Mouse (Mus musculus): Measurements from ENCODE around the gene Snx32. TPM values are rescaled to one million over a fixed set of nuclear protein-coding genes. Genes with fewer than 3 reads are reported as not detected.

Gene Snx32
- polyA plus RNA-seq, 1 experiment = 7.8 TPM

- Histone ChIP-seq H3K27me3 (ENCODE audit: control insufficient read depth, insufficient read depth, insufficient read length) (no peaks in the 10 kb centered on the region), H3K36me3 (ENCODE audit: control insufficient read depth, insufficient read depth) (peaks cover 22% of the 10 kb centered on the region)
- no peak for TF ChIP-seq TCF12 (IDR thresholded peaks at IDR 0.05; ENCODE audit: insufficient read depth, poor library complexity, severe bottlenecking)
- TF ChIP-seq MYOG (IDR thresholded peaks at IDR 0.05; ENCODE audit: control insufficient read depth in 1 of 3, insufficient read depth in 1 of 3, insufficient read length in 2 of 3, low read depth in 2 of 3) = no peak
- TF ChIP-seq E2F4 (IDR thresholded peaks at IDR 0.05; ENCODE audit: insufficient read depth) = no peak
- no peak for TF ChIP-seq SRF (IDR thresholded peaks at IDR 0.05; ENCODE audit: control insufficient read depth, insufficient read length, low read depth)
- no peak for TF ChIP-seq USF1 (IDR thresholded peaks at IDR 0.05; ENCODE audit: low read depth)
- no peak for TF ChIP-seq MAX (IDR thresholded peaks at IDR 0.05; ENCODE audit: low read depth)
- TF ChIP-seq CEBPB (IDR thresholded peaks at IDR 0.05; ENCODE audit: insufficient read depth, poor library complexity, severe bottlenecking) = no peak
- TF ChIP-seq POLR2AphosphoS2 (IDR thresholded peaks at IDR 0.05; ENCODE audit: insufficient read length, low read depth) = no peak
- no peak for TF ChIP-seq REST (IDR thresholded peaks at IDR 0.05; ENCODE audit: insufficient read depth, insufficient read length)
- TF ChIP-seq POLR2A (IDR thresholded peaks at IDR 0.05; ENCODE audit: insufficient read length, low read depth) = no peak
- no peak for TF ChIP-seq TCF3 (IDR thresholded peaks at IDR 0.05; ENCODE audit: insufficient read length, low read depth)
- TF ChIP-seq MYOD1 (IDR thresholded peaks at IDR 0.05; ENCODE audit: control insufficient read depth in 1 of 3, insufficient read length in 2 of 3, low read depth in 2 of 3) = no peak
Measured at GRCm38 (mm10) chr19:5485821-5486220, 24.5 kb downstream of the Snx32 start.

GRCm38 (mm10) chr19:5485371-5485770, 25.0 kb downstream of the Snx32 start:
- H3K4me3 ChIP-seq = no peak overlapping the region
- no peak overlapping the region for H3ac ChIP-seq (ENCODE audit: control insufficient read depth, insufficient read length)
- TF ChIP-seq USF1 (IDR thresholded peaks at IDR 0.05; ENCODE audit: low read depth) (no peak), POLR2AphosphoS2 (IDR thresholded peaks at IDR 0.05; ENCODE audit: insufficient read length, low read depth) (peak; percentile 4), POLR2A (IDR thresholded peaks at IDR 0.05; ENCODE audit: insufficient read length, low read depth) (no peak), TCF12 (IDR thresholded peaks at IDR 0.05; ENCODE audit: insufficient read depth, poor library complexity, severe bottlenecking) (no peak)
- peaks cover 14% of the 10 kb centered on the region for H3K79me2 ChIP-seq (ENCODE audit: control insufficient read depth, insufficient read depth)
- peaks cover 23% of the 10 kb centered on the region for H3K36me3 ChIP-seq (ENCODE audit: control insufficient read depth, insufficient read depth)
- no peaks in the 10 kb centered on the region for H3K27me3 ChIP-seq (ENCODE audit: control insufficient read depth, insufficient read depth, insufficient read length)
- H3K4me2 ChIP-seq (ENCODE audit: low read depth) = no peak overlapping the region

More at GRCm38 (mm10) chr19:5485821-5486220, 24.5 kb downstream of the Snx32 start:
- H3ac ChIP-seq (ENCODE audit: control insufficient read depth, insufficient read length) = no peak overlapping the region
- no peak overlapping the region for H3K4me3 ChIP-seq
- peaks cover 15% of the 10 kb centered on the region for H3K79me2 ChIP-seq (ENCODE audit: control insufficient read depth, insufficient read depth)
- H3K4me2 ChIP-seq (ENCODE audit: low read depth) = no peak overlapping the region

GRCm38 (mm10) chr19:5484496-5484895, 25.8 kb downstream of the Snx32 start:
- no peak overlapping the region for H3ac ChIP-seq (ENCODE audit: control insufficient read depth, insufficient read length)
- H3K27me3 ChIP-seq (ENCODE audit: control insufficient read depth, insufficient read depth, insufficient read length) = no peaks in the 10 kb centered on the region
- TF ChIP-seq E2F4 (IDR thresholded peaks at IDR 0.05; ENCODE audit: insufficient read depth) (no peak), SRF (IDR thresholded peaks at IDR 0.05; ENCODE audit: control insufficient read depth, insufficient read length, low read depth) (no peak), TCF12 (IDR thresholded peaks at IDR 0.05; ENCODE audit: insufficient read depth, poor library complexity, severe bottlenecking) (no peak), TCF3 (IDR thresholded peaks at IDR 0.05; ENCODE audit: insufficient read length, low read depth) (no peak), POLR2AphosphoS2 (IDR thresholded peaks at IDR 0.05; ENCODE audit: insufficient read length, low read depth) (no peak), MYOD1 (IDR thresholded peaks at IDR 0.05; ENCODE audit: control insufficient read depth in 1 of 3, insufficient read length in 2 of 3, low read depth in 2 of 3) (no peak), MYOG (IDR thresholded peaks at IDR 0.05; ENCODE audit: control insufficient read depth in 1 of 3, insufficient read depth in 1 of 3, insufficient read length in 2 of 3, low read depth in 2 of 3) (no peak), USF1 (IDR thresholded peaks at IDR 0.05; ENCODE audit: low read depth) (no peak), CEBPB (IDR thresholded peaks at IDR 0.05; ENCODE audit: insufficient read depth, poor library complexity, severe bottlenecking) (no peak), MAX (IDR thresholded peaks at IDR 0.05; ENCODE audit: low read depth) (no peak), POLR2A (IDR thresholded peaks at IDR 0.05; ENCODE audit: insufficient read length, low read depth) (no peak), REST (IDR thresholded peaks at IDR 0.05; ENCODE audit: insufficient read depth, insufficient read length) (no peak)
- no peak overlapping the region for H3K4me3 ChIP-seq
- peaks cover 14% of the 10 kb centered on the region for H3K79me2 ChIP-seq (ENCODE audit: control insufficient read depth, insufficient read depth)
- no peak overlapping the region for H3K4me2 ChIP-seq (ENCODE audit: low read depth)
- H3K36me3 ChIP-seq (ENCODE audit: control insufficient read depth, insufficient read depth) = peaks cover 23% of the 10 kb centered on the region

GRCm38 (mm10) chr19:5483386-5484359, 26.7 kb downstream of the Snx32 start:
- Histone ChIP-seq H3ac (ENCODE audit: control insufficient read depth, insufficient read length) (no peak overlapping the region), H3K36me3 (ENCODE audit: control insufficient read depth, insufficient read depth) (peaks cover 23% of the 10 kb centered on the region), H3K4me3 (no peak overlapping the region), H3K27me3 (ENCODE audit: control insufficient read depth, insufficient read depth, insufficient read length) (no peaks in the 10 kb centered on the region), H3K4me2 (ENCODE audit: low read depth) (no peak overlapping the region), H3K79me2 (ENCODE audit: control insufficient read depth, insufficient read depth) (peaks cover 14% of the 10 kb centered on the region)
- no peak for TF ChIP-seq TCF12 (IDR thresholded peaks at IDR 0.05; ENCODE audit: insufficient read depth, poor library complexity, severe bottlenecking)
- TF ChIP-seq POLR2AphosphoS2 (IDR thresholded peaks at IDR 0.05; ENCODE audit: insufficient read length, low read depth) = peak; percentile 75
- no peak for TF ChIP-seq MYOD1 (IDR thresholded peaks at IDR 0.05; ENCODE audit: control insufficient read depth in 1 of 3, insufficient read length in 2 of 3, low read depth in 2 of 3)

- Histone ChIP-seq H3K4me3 (no peak overlapping the region), H3K36me3 (ENCODE audit: control insufficient read depth, insufficient read depth) (peaks cover 27% of the 10 kb centered on the region), H3K4me2 (ENCODE audit: low read depth) (no peak overlapping the region), H3K79me2 (ENCODE audit: control insufficient read depth, insufficient read depth) (peaks cover 7% of the 10 kb centered on the region), H3ac (ENCODE audit: control insufficient read depth, insufficient read length) (no peak overlapping the region), H3K27me3 (ENCODE audit: control insufficient read depth, insufficient read depth, insufficient read length) (no peaks in the 10 kb centered on the region)
- TF ChIP-seq POLR2A (IDR thresholded peaks at IDR 0.05; ENCODE audit: insufficient read length, low read depth) (peak; percentile 25), TCF3 (IDR thresholded peaks at IDR 0.05; ENCODE audit: insufficient read length, low read depth) (no peak), TCF12 (IDR thresholded peaks at IDR 0.05; ENCODE audit: insufficient read depth, poor library complexity, severe bottlenecking) (no peak), MAX (IDR thresholded peaks at IDR 0.05; ENCODE audit: low read depth) (no peak), MYOD1 (IDR thresholded peaks at IDR 0.05; ENCODE audit: control insufficient read depth in 1 of 3, insufficient read length in 2 of 3, low read depth in 2 of 3) (no peak), POLR2AphosphoS2 (IDR thresholded peaks at IDR 0.05; ENCODE audit: insufficient read length, low read depth) (peak; percentile 61), MYOG (IDR thresholded peaks at IDR 0.05; ENCODE audit: control insufficient read depth in 1 of 3, insufficient read depth in 1 of 3, insufficient read length in 2 of 3, low read depth in 2 of 3) (no peak), REST (IDR thresholded peaks at IDR 0.05; ENCODE audit: insufficient read depth, insufficient read length) (no peak), CEBPB (IDR thresholded peaks at IDR 0.05; ENCODE audit: insufficient read depth, poor library complexity, severe bottlenecking) (no peak), E2F4 (IDR thresholded peaks at IDR 0.05; ENCODE audit: insufficient read depth) (no peak), SRF (IDR thresholded peaks at IDR 0.05; ENCODE audit: control insufficient read depth, insufficient read length, low read depth) (no peak), USF1 (IDR thresholded peaks at IDR 0.05; ENCODE audit: low read depth) (no peak)
Measured at GRCm38 (mm10) chr19:5481398-5481797, 28.9 kb downstream of the Snx32 start.
